Mouse (Mus musculus) lung, embryonic 16.5 days (tissue): ENCODE results near the gene Dppa1. TPM values are rescaled to one million over a fixed set of nuclear protein-coding genes. Genes with fewer than 3 reads are reported as not detected.
"Not testable (repeated sequence)": the region's sequence is repeated elsewhere in the genome, so short reads cannot be mapped to it uniquely, and the experiment has no call there.

ENCODE experiments used
- ATAC-seq: fragments of 200-750 bp; cut with Nextera tagmentation; 2 replicates; pipeline ENCODE4 v1.8.0; 2017; ENCODE audit warnings: low read depth, mild to moderate bottlenecking, moderate library complexity
- H3K27ac ChIP-seq: fragments of 300-500 bp; sonication (generic); 2 replicates; pipeline ENCODE4 v1.5.1; 2014; ENCODE audit warnings: mild to moderate bottlenecking, control low read depth, low read length
- H3K27me3 ChIP-seq: fragments of 300-500 bp; sonication (generic); 2 replicates; pipeline ENCODE4 v1.6.1; 2014; ENCODE audit warnings: low read depth, low read length, mixed read lengths; ENCODE audit not compliant: control insufficient read depth, insufficient read depth
- H3K36me3 ChIP-seq: fragments of 300-500 bp; sonication (generic); 2 replicates; pipeline ENCODE4 v1.6.1; 2014; ENCODE audit warnings: low read length; ENCODE audit not compliant: control insufficient read depth, insufficient read depth
- H3K4me1 ChIP-seq: fragments of 300-500 bp; sonication (generic); replicated peaks from 2 replicates; pipeline ENCODE4 v1.6.1; 2014; ENCODE audit warnings: low read length, mixed read lengths; ENCODE audit not compliant: control insufficient read depth, insufficient read depth
- H3K4me2 ChIP-seq: fragments of 300-500 bp; sonication (generic); 2 replicates; pipeline ENCODE4 v1.6.1; 2014; ENCODE audit warnings: low read depth, low read length, control low read depth
- H3K4me3 ChIP-seq: fragments of 300-500 bp; sonication (generic); 2 replicates; pipeline ENCODE4 v1.5.1; 2014; ENCODE audit warnings: mild to moderate bottlenecking, low read length, control low read depth
- H3K9ac ChIP-seq: fragments of 300-500 bp; sonication (generic); 2 replicates; pipeline ENCODE4 v1.6.1; 2014; ENCODE audit warnings: low read length, control low read depth
- H3K9me3 ChIP-seq: fragments of 300-500 bp; sonication (generic); 2 replicates; pipeline ENCODE4 v1.6.1; 2016; ENCODE audit warnings: low read length; ENCODE audit not compliant: control insufficient read depth
- WGBS: fragments of 180-500 bp; shearing (Covaris S2); extraction: QIAGEN DNeasy Blood & Tissue Kit; methylation state at CpG from one replicate; pipeline ENCODE4 v1.1.7; 2014; 5-methylcytosine and 5-hydroxymethylcytosine counted together
- polyA plus RNA-seq: library from polyadenylated mRNA; unstranded; fragments of >200 nt; fragmentation: Nextera tagmentation; extraction: Ambion mirVana; gene quantifications from 2 replicates; pipeline ENCODE4 v1.2.1, GENCODE M21; 2015

The Dppa1 gene
- polyA plus RNA-seq, 1 experiment from 2014 or later: not detected

DNA sequence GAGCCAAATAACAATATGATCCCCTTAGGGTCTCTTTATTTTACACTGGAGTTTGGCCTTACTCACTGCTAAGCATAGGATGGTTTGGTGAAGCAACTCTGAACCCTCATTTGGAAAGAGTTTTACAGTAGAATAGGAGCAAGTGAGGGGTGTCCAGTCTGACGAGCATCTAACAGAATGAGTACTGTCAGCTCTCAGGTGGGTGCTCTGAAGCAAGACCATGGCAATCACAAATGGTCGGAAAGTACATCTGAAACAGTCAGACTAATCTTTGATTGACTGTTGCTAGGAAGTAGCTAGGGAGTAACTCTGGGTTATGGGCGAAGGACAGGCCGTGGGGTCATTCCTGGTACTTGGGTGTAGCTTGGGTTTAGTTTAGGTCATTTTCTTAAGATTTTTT lies 6.5 kb upstream of the Dppa1 start:
- WGBS: 89% methylated on average over 4 of the region's 4 CpGs
- H3K4me2 ChIP-seq, H3K9ac ChIP-seq, H3K27me3 ChIP-seq, H3K4me1 ChIP-seq, ATAC-seq, H3K36me3 ChIP-seq, H3K27ac ChIP-seq, H3K4me3 ChIP-seq, H3K9me3 ChIP-seq: not testable (repeated sequence)

DNA sequence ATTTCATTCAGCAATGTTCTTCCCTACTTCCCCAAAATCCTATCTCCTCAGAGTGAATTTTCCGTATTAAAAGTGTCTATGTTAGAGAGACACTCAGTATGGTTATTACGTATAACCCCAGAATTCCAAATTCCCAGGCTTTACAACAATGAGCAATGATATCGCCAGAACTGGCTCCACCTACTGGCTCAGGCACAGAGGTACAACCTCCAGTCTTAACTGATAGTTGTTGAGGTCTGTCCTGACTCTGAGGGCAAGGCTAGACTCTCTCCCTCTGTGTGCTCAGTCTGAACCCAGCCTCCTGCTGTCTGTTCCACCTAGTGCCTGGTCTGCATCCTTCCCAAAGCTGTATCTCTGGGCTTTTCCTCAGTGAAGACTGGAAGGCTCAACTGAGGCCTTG lies 2.6 kb upstream of the Dppa1 start:
- H3K27ac ChIP-seq: no peak overlapping the region
- H3K9ac ChIP-seq: no peak overlapping the region
- H3K4me3 ChIP-seq: no peak overlapping the region
- H3K4me2 ChIP-seq: no peak overlapping the region
- no peaks in the 10 kb centered on the region for H3K27me3 ChIP-seq
- no peaks in the 10 kb centered on the region for H3K9me3 ChIP-seq
- no peaks in the 10 kb centered on the region for H3K36me3 ChIP-seq
- WGBS: 23% methylated on average over 3 of the region's 3 CpGs
- H3K4me1 ChIP-seq: no peaks in the 10 kb centered on the region
- no peak for ATAC-seq

DNA sequence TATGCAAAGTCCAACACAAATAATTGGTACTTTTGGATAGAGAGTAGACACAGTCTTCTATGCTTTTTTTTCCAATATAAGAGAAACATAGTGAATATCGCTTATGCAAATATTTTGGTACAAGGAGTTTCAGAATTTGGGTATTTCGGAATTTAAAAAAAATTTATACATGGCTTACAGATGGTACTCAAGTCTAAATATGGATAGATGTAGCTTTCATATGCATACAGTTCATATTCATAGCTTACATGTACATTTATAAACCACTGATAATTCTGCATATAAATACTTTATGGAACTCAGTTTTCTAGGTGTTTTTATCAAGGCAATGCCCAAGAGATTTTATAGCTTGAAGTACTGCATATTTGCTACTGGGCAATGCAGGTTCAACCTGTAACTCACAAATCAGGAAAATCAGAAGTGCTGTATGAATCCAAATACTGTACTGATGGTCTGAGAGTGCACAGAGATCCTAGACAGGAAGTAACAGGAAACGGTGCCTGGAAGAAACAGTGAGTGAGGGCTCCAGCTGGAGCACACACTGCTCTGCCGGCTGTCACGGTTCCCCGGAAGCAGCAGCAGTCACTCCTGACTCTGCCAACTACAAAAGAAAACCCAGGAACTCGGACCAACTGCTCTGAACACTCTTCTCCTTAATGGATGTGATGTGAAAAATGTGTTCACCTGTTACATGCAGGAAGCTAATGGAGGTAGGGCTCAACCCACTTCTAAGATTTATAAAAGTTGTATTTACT lies 8.5 kb downstream of the Dppa1 start:
- no peak for ATAC-seq
- Histone ChIP-seq H3K27me3 (no peaks in the 10 kb centered on the region), H3K9ac (no peak overlapping the region), H3K9me3 (no peaks in the 10 kb centered on the region), H3K27ac (no peak overlapping the region), H3K4me3 (no peak overlapping the region), H3K4me2 (no peak overlapping the region), H3K4me1 (no peaks in the 10 kb centered on the region), H3K36me3 (no peaks in the 10 kb centered on the region)
- 54% methylated on average over 7 of the region's 7 CpGs for WGBS

DNA sequence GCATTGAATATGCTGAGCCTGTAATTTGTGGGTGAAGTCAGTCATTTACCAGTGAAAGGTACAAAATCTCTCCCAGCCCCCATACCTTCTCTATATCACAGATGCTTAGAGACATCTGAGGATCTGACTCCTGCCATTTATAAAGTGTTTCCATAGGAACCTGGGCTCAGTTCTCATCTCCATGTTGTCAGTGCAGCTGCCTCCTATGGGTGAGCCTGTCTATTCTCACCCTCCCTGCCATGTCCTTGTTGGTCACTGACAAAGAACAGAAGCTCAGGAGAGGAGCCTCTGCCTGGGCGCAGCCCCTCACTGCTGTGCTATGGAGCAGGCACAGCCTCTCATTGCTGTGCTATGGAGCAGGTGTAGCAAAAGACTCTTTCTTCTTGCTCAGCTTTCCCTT lies 9.1 kb downstream of the Dppa1 start:
- H3K4me3 ChIP-seq: no peak overlapping the region
- H3K9me3 ChIP-seq: no peaks in the 10 kb centered on the region
- no peak for ATAC-seq
- no peak overlapping the region for H3K4me2 ChIP-seq
- H3K4me1 ChIP-seq: no peaks in the 10 kb centered on the region
- H3K9ac ChIP-seq: no peak overlapping the region
- no peak overlapping the region for H3K27ac ChIP-seq
- WGBS: 95% methylated on average over 1 of the region's 1 CpGs
- H3K36me3 ChIP-seq: no peaks in the 10 kb centered on the region
- H3K27me3 ChIP-seq: no peaks in the 10 kb centered on the region

DNA sequence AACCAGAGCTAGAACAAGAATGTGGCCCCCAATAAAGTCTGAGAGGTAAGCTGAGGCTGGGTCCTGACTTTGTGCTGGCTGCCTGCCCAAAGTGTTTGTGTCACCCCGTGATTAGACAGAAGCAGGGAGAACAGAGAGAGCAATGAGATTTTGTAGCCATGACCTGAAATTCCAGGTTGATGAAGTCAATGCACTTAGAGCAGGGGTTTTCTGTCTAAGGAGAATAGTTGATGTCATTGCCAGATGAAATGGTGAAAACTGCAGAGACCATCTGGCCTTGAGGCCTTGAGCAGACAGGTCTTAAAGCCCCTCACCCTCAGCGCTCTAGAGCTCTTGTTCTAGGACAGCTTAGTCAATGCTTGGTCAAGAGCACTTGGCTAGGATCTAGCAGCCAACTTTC lies 36.6 kb downstream of the Dppa1 start:
- no peaks in the 10 kb centered on the region for H3K36me3 ChIP-seq
- no peak overlapping the region for H3K9ac ChIP-seq
- H3K4me2 ChIP-seq: no peak overlapping the region
- no peaks in the 10 kb centered on the region for H3K27me3 ChIP-seq
- no peaks in the 10 kb centered on the region for H3K9me3 ChIP-seq
- H3K4me3 ChIP-seq: no peak overlapping the region
- no peaks in the 10 kb centered on the region for H3K4me1 ChIP-seq
- ATAC-seq: no peak
- H3K27ac ChIP-seq: no peak overlapping the region
- WGBS: 71% methylated on average over 2 of the region's 2 CpGs

DNA sequence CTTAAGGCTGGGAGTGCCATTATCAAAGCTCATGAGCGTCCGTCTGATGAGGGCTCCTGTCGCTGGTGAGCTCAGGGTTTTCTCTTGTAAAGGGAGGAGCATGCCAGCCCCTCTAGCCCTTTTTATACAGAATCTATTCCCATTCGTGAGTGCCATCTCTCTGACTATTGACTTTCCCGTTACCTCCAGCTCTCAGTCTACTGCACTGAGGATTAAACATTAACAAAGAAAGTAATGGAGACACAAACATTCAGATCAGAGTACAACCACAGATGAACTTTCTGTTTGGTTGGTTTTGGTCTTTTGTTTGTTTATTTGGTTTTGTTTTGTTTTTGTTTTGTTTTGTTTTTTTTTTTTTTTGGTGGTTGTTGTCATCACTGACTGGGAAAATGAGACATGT lies 46.3 kb downstream of the Dppa1 start:
- Histone ChIP-seq H3K4me1 (no peaks in the 10 kb centered on the region), H3K9ac (no peak overlapping the region), H3K27ac (no peak overlapping the region), H3K9me3 (no peaks in the 10 kb centered on the region), H3K27me3 (no peaks in the 10 kb centered on the region), H3K4me2 (no peak overlapping the region), H3K4me3 (no peak overlapping the region), H3K36me3 (no peaks in the 10 kb centered on the region)
- ATAC-seq: no peak
- 68% methylated on average over 5 of the region's 5 CpGs for WGBS

DNA sequence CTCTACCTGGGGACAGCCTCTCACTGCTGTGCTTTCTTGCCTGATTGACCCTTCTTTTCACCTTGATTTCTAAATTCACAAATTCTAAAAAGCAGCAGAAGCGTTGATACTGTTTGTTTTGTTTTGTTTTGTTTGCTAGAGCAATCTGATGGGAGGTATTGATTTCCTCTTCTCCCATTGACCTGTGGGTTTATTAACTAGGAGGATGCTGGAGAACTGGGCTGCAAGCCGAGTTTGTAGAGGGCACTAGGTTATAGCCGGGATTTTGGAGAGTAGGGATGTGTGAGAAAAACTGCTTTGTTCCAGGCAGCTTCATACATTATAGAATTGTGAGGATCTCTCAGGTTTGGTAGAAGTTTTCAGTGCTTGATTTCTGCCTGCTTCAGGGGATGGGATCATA lies 48.6 kb downstream of the Dppa1 start:
- no peak overlapping the region for H3K4me3 ChIP-seq
- H3K27me3 ChIP-seq: no peaks in the 10 kb centered on the region
- H3K9me3 ChIP-seq: no peaks in the 10 kb centered on the region
- H3K9ac ChIP-seq: no peak overlapping the region
- H3K27ac ChIP-seq: no peak overlapping the region
- WGBS: 66% methylated on average over 3 of the region's 3 CpGs
- H3K4me1 ChIP-seq: no peaks in the 10 kb centered on the region
- no peaks in the 10 kb centered on the region for H3K36me3 ChIP-seq
- no peak overlapping the region for H3K4me2 ChIP-seq
- ATAC-seq: no peak

DNA sequence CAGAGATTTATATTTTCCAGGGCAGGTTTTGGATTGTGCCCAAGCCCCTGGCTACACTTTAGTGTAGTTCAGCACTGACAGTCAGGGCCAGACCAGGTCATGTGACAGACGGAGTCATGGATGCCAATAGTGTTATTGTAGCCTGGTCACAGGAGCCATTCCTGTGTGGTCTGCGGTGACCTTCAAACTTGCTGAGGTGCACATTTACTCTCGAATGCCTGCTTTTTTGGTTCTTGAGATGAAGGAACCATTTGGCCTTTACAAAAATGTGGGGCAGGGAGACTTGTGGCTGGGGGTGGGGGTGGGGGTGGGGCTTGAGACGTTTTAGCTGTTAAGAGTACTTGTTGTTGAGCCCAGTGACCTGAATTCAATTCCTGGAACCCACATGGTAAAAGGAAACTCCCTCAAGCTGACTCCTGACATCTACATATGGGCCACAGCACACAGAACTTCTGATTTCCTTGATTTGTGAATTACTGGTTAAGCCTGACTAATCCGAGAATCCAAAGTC lies 50.2 kb downstream of the Dppa1 start:
- Histone ChIP-seq H3K36me3 (no peaks in the 10 kb centered on the region), H3K27me3 (no peaks in the 10 kb centered on the region), H3K9me3 (no peaks in the 10 kb centered on the region), H3K9ac (no peak overlapping the region), H3K4me1 (no peaks in the 10 kb centered on the region), H3K27ac (no peak overlapping the region), H3K4me3 (no peak overlapping the region), H3K4me2 (no peak overlapping the region)
- WGBS: 44% methylated on average over 5 of the region's 5 CpGs
- ATAC-seq: no peak

DNA sequence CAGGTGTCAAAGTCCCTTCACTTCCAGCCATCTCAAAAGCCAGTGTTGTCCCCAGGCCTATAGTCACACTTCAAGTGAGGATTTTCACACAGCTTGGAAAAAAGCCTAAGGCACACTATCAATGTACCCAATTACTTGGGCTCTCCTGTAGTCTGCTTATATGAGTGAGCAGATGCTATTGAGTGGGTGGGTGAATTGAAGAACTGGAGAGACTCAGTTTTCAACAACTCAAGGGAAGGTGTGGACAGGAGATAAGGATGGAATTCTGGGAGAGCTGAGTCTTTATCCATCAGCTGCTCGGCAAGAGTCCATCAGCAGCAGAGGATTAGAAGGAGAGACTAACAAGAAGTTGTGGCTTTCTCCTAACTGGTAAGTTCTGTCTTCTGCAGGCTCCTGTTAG lies 57.7 kb downstream of the Dppa1 start, which contains the start of gene BC053393:
Gene BC053393 (plus strand): TSS at position 210 of the 400 bp plus-strand sequence.
- Histone ChIP-seq H3K9me3 (no peaks in the 10 kb centered on the region), H3K27ac (no peak within 1 kb of the TSS), H3K4me2 (no peak within 1 kb of the TSS), H3K36me3 (no peaks in the 10 kb centered on the region), H3K4me1 (no peaks in the 10 kb centered on the region), H3K27me3 (no peaks in the 10 kb centered on the region), H3K4me3 (no peak within 1 kb of the TSS), H3K9ac (no peak within 1 kb of the TSS)
- ATAC-seq: no peak
- 38% methylated on average over 1 of the region's 1 CpGs for WGBS
